Mouse (Mus musculus): ENCODE results near the gene D630039A03Rik. TPM values are rescaled to one million over a fixed set of nuclear protein-coding genes. Genes with fewer than 3 reads are reported as not detected.

D630039A03Rik gene
- polyA plus RNA-seq, 1 experiment = 0.06 TPM

DNA sequence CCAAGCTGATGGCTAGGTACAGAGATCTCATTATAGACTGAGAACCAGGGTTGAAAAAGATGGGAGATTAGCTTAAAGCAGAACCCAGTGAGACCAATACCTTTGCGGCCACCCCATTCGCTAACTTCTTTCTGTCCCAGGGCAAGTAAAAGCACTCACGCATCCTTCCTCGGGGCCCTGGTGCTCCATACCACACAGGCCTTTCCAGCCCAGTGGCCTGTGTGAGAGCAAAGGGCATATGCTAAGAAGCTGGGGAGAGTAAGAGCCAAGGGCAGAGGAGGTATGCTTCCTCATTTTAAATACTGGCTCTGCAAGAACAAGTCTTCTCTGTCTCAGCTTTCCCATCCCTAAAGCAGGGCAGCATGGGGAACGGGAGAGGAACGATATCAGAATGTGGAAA, 33.8 kb upstream of the D630039A03Rik start:
- Histone ChIP-seq H3K27me3 (ENCODE audit: control insufficient read depth, insufficient read depth, low read length) (no peaks in the 10 kb centered on the region), H3K27ac (ENCODE audit: control insufficient read depth, insufficient read depth, low read depth, low read length) (no peak overlapping the region), H3K4me1 (ENCODE audit: control insufficient read depth, insufficient read depth, low read length) (no peaks in the 10 kb centered on the region), H3K4me3 (ENCODE audit: control insufficient read depth, low read depth, low read length) (no peak overlapping the region), H3K36me3 (ENCODE audit: control insufficient read depth, insufficient read depth, low read length) (no peaks in the 10 kb centered on the region; the same call in 1 of the 2 replicates)
- TF ChIP-seq POLR2A (IDR thresholded peaks at IDR 0.05; ENCODE audit: control insufficient read depth, low read depth, low read length) = no peak
- TF ChIP-seq CTCF (IDR thresholded peaks at IDR 0.05; ENCODE audit: control insufficient read depth, insufficient read depth, insufficient replicate concordance, low read depth, low read length) = no peak

GRCm38 (mm10) chr4:57947476-57947875, 31.4 kb upstream of the D630039A03Rik start:
- no peak overlapping the region for H3K27ac ChIP-seq (ENCODE audit: control insufficient read depth, insufficient read depth, low read depth, low read length)
- no peaks in the 10 kb centered on the region; the same call in 1 of the 2 replicates for H3K36me3 ChIP-seq (ENCODE audit: control insufficient read depth, insufficient read depth, low read length)
- no peaks in the 10 kb centered on the region for H3K27me3 ChIP-seq (ENCODE audit: control insufficient read depth, insufficient read depth, low read length)
- no peaks in the 10 kb centered on the region for H3K4me1 ChIP-seq (ENCODE audit: control insufficient read depth, insufficient read depth, low read length)
- H3K4me3 ChIP-seq (ENCODE audit: control insufficient read depth, low read depth, low read length) = no peak overlapping the region
- no peak for TF ChIP-seq POLR2A (IDR thresholded peaks at IDR 0.05; ENCODE audit: control insufficient read depth, low read depth, low read length)
- TF ChIP-seq CTCF (IDR thresholded peaks at IDR 0.05; ENCODE audit: control insufficient read depth, insufficient read depth, insufficient replicate concordance, low read depth, low read length) = no peak

GRCm38 (mm10) chr4:57947036-57947435, 30.9 kb upstream of the D630039A03Rik start:
- TF ChIP-seq CTCF (IDR thresholded peaks at IDR 0.05; ENCODE audit: control insufficient read depth, insufficient read depth, insufficient replicate concordance, low read depth, low read length) = no peak
- no peak for TF ChIP-seq POLR2A (IDR thresholded peaks at IDR 0.05; ENCODE audit: control insufficient read depth, low read depth, low read length)
- no peaks in the 10 kb centered on the region for H3K27me3 ChIP-seq (ENCODE audit: control insufficient read depth, insufficient read depth, low read length)
- H3K36me3 ChIP-seq (ENCODE audit: control insufficient read depth, insufficient read depth, low read length) = no peaks in the 10 kb centered on the region; the same call in 1 of the 2 replicates
- no peaks in the 10 kb centered on the region for H3K4me1 ChIP-seq (ENCODE audit: control insufficient read depth, insufficient read depth, low read length)
- no peak overlapping the region for H3K4me3 ChIP-seq (ENCODE audit: control insufficient read depth, low read depth, low read length)
- H3K27ac ChIP-seq (ENCODE audit: control insufficient read depth, insufficient read depth, low read depth, low read length) = no peak overlapping the region

DNA sequence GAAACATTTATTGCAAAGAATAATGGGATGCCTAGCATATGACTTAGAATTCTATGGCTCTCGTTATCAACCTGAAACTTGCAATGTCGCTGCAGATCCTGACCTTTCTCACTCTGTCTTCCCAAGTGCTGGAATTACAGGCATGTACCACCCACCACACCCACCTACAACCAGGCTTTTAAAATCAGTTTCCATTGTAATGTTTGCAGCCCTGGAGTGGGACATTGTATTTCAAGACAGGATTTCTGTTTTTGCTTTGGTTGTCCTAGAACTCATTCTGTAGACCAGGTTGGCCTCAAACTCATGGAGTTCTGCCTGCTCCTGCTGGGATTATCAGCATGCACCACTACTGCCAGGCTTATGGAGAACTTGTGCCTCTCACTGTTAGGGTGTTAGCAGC, 26.8 kb upstream of the D630039A03Rik start:
- no peaks in the 10 kb centered on the region for H3K36me3 ChIP-seq (ENCODE audit: control insufficient read depth, insufficient read depth, low read length)

DNA sequence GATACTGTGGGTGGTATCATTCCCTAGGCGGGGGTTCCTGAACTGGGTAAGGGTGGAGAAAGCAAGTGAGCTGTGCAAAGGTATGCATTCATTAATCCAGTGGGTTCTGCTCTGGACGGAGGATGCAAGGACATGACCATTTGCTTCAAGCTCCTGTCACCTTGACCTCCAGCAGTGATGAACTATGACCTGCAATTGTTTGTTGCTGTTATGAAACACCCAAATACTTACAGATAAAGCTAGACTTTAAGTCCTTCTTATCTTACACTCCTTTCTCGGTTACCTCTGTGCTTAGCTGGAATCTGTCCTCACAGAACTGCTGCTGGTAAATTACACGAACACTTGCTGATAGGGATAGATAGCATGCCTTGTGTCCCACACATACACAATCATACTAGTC, 24.5 kb upstream of the D630039A03Rik start:
- TF ChIP-seq CTCF (IDR thresholded peaks at IDR 0.05; ENCODE audit: control insufficient read depth, insufficient read depth, insufficient replicate concordance, low read depth, low read length) (no peak), POLR2A (IDR thresholded peaks at IDR 0.05; ENCODE audit: control insufficient read depth, low read depth, low read length) (no peak)
- Histone ChIP-seq H3K4me1 (ENCODE audit: control insufficient read depth, insufficient read depth, low read length) (no peaks in the 10 kb centered on the region), H3K4me3 (ENCODE audit: control insufficient read depth, low read depth, low read length) (no peak overlapping the region), H3K27me3 (ENCODE audit: control insufficient read depth, insufficient read depth, low read length) (no peaks in the 10 kb centered on the region), H3K27ac (ENCODE audit: control insufficient read depth, insufficient read depth, low read depth, low read length) (no peak overlapping the region), H3K36me3 (ENCODE audit: control insufficient read depth, insufficient read depth, low read length) (no peaks in the 10 kb centered on the region)

More for the DNA sequence above, 26.8 kb upstream of the D630039A03Rik start:
- Histone ChIP-seq H3K27ac (ENCODE audit: control insufficient read depth, insufficient read depth, low read depth, low read length) (no peak overlapping the region), H3K27me3 (ENCODE audit: control insufficient read depth, insufficient read depth, low read length) (no peaks in the 10 kb centered on the region), H3K4me1 (ENCODE audit: control insufficient read depth, insufficient read depth, low read length) (no peaks in the 10 kb centered on the region), H3K4me3 (ENCODE audit: control insufficient read depth, low read depth, low read length) (no peak overlapping the region)
- TF ChIP-seq POLR2A (IDR thresholded peaks at IDR 0.05; ENCODE audit: control insufficient read depth, low read depth, low read length) (no peak), CTCF (IDR thresholded peaks at IDR 0.05; ENCODE audit: control insufficient read depth, insufficient read depth, insufficient replicate concordance, low read depth, low read length) (no peak)

DNA sequence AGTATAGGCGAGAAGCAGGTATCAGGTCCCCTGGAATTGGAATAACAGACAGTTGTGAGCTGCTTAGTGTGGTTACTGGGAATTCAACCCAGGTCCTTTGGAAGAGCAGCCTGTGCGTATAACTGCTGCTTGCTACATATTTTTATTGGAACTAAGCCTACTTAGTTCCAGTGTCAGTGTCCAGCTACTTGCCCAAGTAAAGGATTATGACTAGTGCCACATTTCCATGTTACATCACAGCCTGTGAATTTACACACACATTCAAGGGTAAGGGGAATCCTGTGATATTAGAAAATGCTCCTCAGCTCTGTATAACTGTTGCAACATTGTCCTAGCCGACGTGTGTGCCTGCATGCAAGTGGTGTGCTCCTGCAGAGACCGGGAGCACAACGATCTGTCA, 21.2 kb upstream of the D630039A03Rik start:
- peaks cover 3% of the 10 kb centered on the region; the same call in 1 of the 2 replicates for H3K4me1 ChIP-seq (ENCODE audit: control insufficient read depth, insufficient read depth, low read length)
- no peaks in the 10 kb centered on the region for H3K36me3 ChIP-seq (ENCODE audit: control insufficient read depth, insufficient read depth, low read length)
- TF ChIP-seq CTCF (IDR thresholded peaks at IDR 0.05; ENCODE audit: control insufficient read depth, insufficient read depth, insufficient replicate concordance, low read depth, low read length) (no peak), POLR2A (IDR thresholded peaks at IDR 0.05; ENCODE audit: control insufficient read depth, low read depth, low read length) (no peak)
- no peak overlapping the region for H3K27ac ChIP-seq (ENCODE audit: control insufficient read depth, insufficient read depth, low read depth, low read length)
- no peaks in the 10 kb centered on the region for H3K27me3 ChIP-seq (ENCODE audit: control insufficient read depth, insufficient read depth, low read length)
- H3K4me3 ChIP-seq (ENCODE audit: control insufficient read depth, low read depth, low read length) = no peak overlapping the region

GRCm38 (mm10) chr4:57934181-57934580, 18.1 kb upstream of the D630039A03Rik start:
- Histone ChIP-seq H3K4me1 (ENCODE audit: control insufficient read depth, insufficient read depth, low read length) (peaks cover 3% of the 10 kb centered on the region; the same call in 1 of the 2 replicates), H3K27ac (ENCODE audit: control insufficient read depth, insufficient read depth, low read depth, low read length) (no peak overlapping the region), H3K36me3 (ENCODE audit: control insufficient read depth, insufficient read depth, low read length) (no peaks in the 10 kb centered on the region), H3K4me3 (ENCODE audit: control insufficient read depth, low read depth, low read length) (no peak overlapping the region), H3K27me3 (ENCODE audit: control insufficient read depth, insufficient read depth, low read length) (no peaks in the 10 kb centered on the region)
- TF ChIP-seq CTCF (IDR thresholded peaks at IDR 0.05; ENCODE audit: control insufficient read depth, insufficient read depth, insufficient replicate concordance, low read depth, low read length) = no peak

Measured in testis, adult 2 months (tissue).